Mouse (Mus musculus): Measurements from ENCODE around the gene Mmab.

- TF ChIP-seq CTCF (conservative IDR thresholded peaks at IDR 0.05; ENCODE audit: low read length) = no peak
- no peak for TF ChIP-seq NANOG (IDR thresholded peaks at IDR 0.05; ENCODE audit: borderline replicate concordance, low read length)
These were observed 20.7 kb upstream of the Mmab start for GRCm38 (mm10) chr5:114464561-114464960.

Measured in E14TG2a.4 (cell line).